Mouse (Mus musculus) adrenal gland, postnatal 25 days (tissue): ENCODE data around the gene Scgb1b30. TPM values are rescaled to one million over a fixed set of nuclear protein-coding genes. Genes with fewer than 3 reads are reported as not detected.

Experiments used
- total RNA-seq: library from RNA; stranded (reverse); gene quantifications from 2 replicates; pipeline ENCODE4 v1.2.3, GENCODE M21; 2021

The Scgb1b30 gene
- total RNA-seq, 1 experiment from 2014 or later: not detected

Other genes starting within 250 kb of the Scgb1b30 start
- not detected in 2 replicates for gene Scgb2b26, start 150.4 kb upstream of the Scgb1b30 start, total RNA-seq
- gene Scgb2b27, start 81.5 kb upstream of the Scgb1b30 start, total RNA-seq: not detected in 2 replicates
- gene Scgb1b27, start 73.9 kb upstream of the Scgb1b30 start, total RNA-seq: not detected in 2 replicates
- 25.7 and 30.0 TPM in 2 replicates for gene Wtip, start 37.8 kb downstream of the Scgb1b30 start, total RNA-seq
- gene Uba2, start 74.2 kb downstream of the Scgb1b30 start, total RNA-seq: 79.0 and 88.1 TPM in 2 replicates
- gene Pdcd2l, start 101.2 kb downstream of the Scgb1b30 start, total RNA-seq: 25.3 and 25.4 TPM in 2 replicates
- 304 and 309 TPM in 2 replicates for gene Gpi1, start 134.9 kb downstream of the Scgb1b30 start, total RNA-seq
- not detected in 2 replicates for gene Gm6096, start 155.6 kb downstream of the Scgb1b30 start, total RNA-seq
- 52.6 and 61.2 TPM in 2 replicates for gene 4931406P16Rik, start 218.1 kb downstream of the Scgb1b30 start, total RNA-seq